30 mouse cellular contexts compared by ENCODE assay signal in genomic region chr9:108805768-108806167, GRCm38 (mm10). TPM values are rescaled to one million over a fixed set of nuclear protein-coding genes. Genes with fewer than 3 reads are reported as not detected.
A peak's percentile ranks its signal among the peaks of the same experiment; 100 is the strongest.
DNase-seq lines count a peak whose midpoint lies in the region; ATAC-seq and TF ChIP-seq lines count a peak whose summit lies in the region.
"Had no signal": no experiment of that assay in that cellular context is flagged by ENCODE, and none has a peak within 500 bp of the region (broad histone marks: within the 10 kb centered on the region; RNA-seq: fewer than 3 reads in every experiment).

No protein-coding gene starts in this region.

- no peaks in the 10 kb centered on the region for H3K27me3 ChIP-seq in heart, embryonic 15.5 days
- no peaks in the 10 kb centered on the region for H3K27me3 ChIP-seq in liver, embryonic 14.5 days (ENCODE audit: control insufficient read depth, insufficient read depth, low read length)
- no peaks in the 10 kb centered on the region for H3K27me3 ChIP-seq in myocyte (ENCODE audit: control insufficient read depth, insufficient read depth, insufficient read length)
- H3K27me3 ChIP-seq: embryonic facial prominence, embryonic 15.5 days; limb, embryonic 12.5 days; midbrain, embryonic 13.5 days; neural tube, embryonic 13.5 days; stomach, embryonic 15.5 days had no signal

- no peaks in the 10 kb centered on the region for H3K79me2 ChIP-seq in myocyte (ENCODE audit: control insufficient read depth, insufficient read depth)

- TF ChIP-seq CTCF in liver, embryonic 14.5 days (IDR thresholded peaks at IDR 0.05; ENCODE audit: low read depth), result peak; percentile 47

- no peak overlapping the region for H3ac ChIP-seq in myocyte (ENCODE audit: control insufficient read depth, insufficient read length)

- peaks cover 46% of the 10 kb centered on the region for H3K4me1 ChIP-seq in heart, embryonic 15.5 days (replicated peaks)
- peaks cover 35 to 40% of the 10 kb centered on the region in 2 experiments for H3K4me1 ChIP-seq in liver, embryonic 14.5 days (replicated peaks; ENCODE audit: control insufficient read depth in 2 of 2, insufficient read depth in 2 of 2, low read length in 1 of 2)

- H3K9ac ChIP-seq in heart, embryonic 15.5 days, result no peak overlapping the region
- no peak overlapping the region for H3K9ac ChIP-seq in liver, embryonic 14.5 days (replicated peaks)
- H3K9ac ChIP-seq: embryonic facial prominence, embryonic 15.5 days; forebrain, postnatal 0 days; limb, embryonic 12.5 days; midbrain, embryonic 13.5 days; neural tube, embryonic 13.5 days; stomach, embryonic 15.5 days had no signal

- no peak for DNase-seq in heart, adult 9 months (ENCODE audit: low spot score in 2 of 2)
- peak in 1 of 3 experiments; percentile 53 for DNase-seq in liver, embryonic 14.5 days (ENCODE audit: low read depth in 3 of 3, low spot score in 3 of 3)
- DNase-seq in thymus, postnatal 14 days, result no peak
- DNase-seq in adipocyte (ENCODE audit: low spot score), result no peak
- DNase-seq: adrenal gland, adult 8-10 months; cerebellum, adult 8-10 months; forebrain, postnatal 0 days; heart, postnatal 10 days; kidney, postnatal 25 days; layer of hippocampus, postnatal 36 days; lung, adult 2 months; lung, postnatal 14 days; right cerebral cortex, adult 18-20 months; right cerebral cortex, postnatal 4 days; thymus, postnatal 4 days had no signal

- no peak overlapping the region for H3K4me2 ChIP-seq in heart, embryonic 15.5 days
- H3K4me2 ChIP-seq in liver, embryonic 14.5 days (ENCODE audit: low read depth), result peak overlapping the region; percentile 31
- H3K4me2 ChIP-seq in myocyte (ENCODE audit: low read depth), result no peak overlapping the region
- H3K4me2 ChIP-seq: embryonic facial prominence, embryonic 15.5 days; limb, embryonic 12.5 days; midbrain, embryonic 13.5 days; neural tube, embryonic 13.5 days; stomach, embryonic 15.5 days had no signal

- H3K4me3 ChIP-seq in heart, embryonic 15.5 days, result no peak overlapping the region
- H3K4me3 ChIP-seq in liver, embryonic 14.5 days (ENCODE audit: insufficient read depth in 1 of 2, low read depth in 2 of 2, low read length in 2 of 2), result no peak overlapping the region
- H3K4me3 ChIP-seq in myocyte, result no peak overlapping the region
- H3K4me3 ChIP-seq: embryonic facial prominence, embryonic 15.5 days; forebrain, embryonic 10.5 days; heart, embryonic 10.5 days; hindbrain, embryonic 10.5 days; layer of hippocampus, adult 2 months; limb, embryonic 12.5 days; midbrain, embryonic 13.5 days; neural tube, embryonic 13.5 days; stomach, embryonic 15.5 days had no signal

- TF ChIP-seq POLR2A in myocyte (IDR thresholded peaks at IDR 0.05; ENCODE audit: insufficient read length, low read depth), result no peak

- peak overlapping the region; percentile 40; the same call in 1 of the 2 replicates for H3K27ac ChIP-seq in heart, embryonic 15.5 days
- peak overlapping the region; percentile 94 for H3K27ac ChIP-seq in liver, embryonic 14.5 days
- H3K27ac ChIP-seq: embryonic facial prominence, embryonic 15.5 days; forebrain, embryonic 10.5 days; heart, embryonic 10.5 days; hindbrain, embryonic 10.5 days; limb, embryonic 12.5 days; midbrain, embryonic 13.5 days; neural tube, embryonic 13.5 days; stomach, embryonic 15.5 days had no signal

- no peaks in the 10 kb centered on the region for H3K9me3 ChIP-seq in heart, embryonic 15.5 days (replicated peaks)
- no peaks in the 10 kb centered on the region for H3K9me3 ChIP-seq in liver, embryonic 14.5 days (ENCODE audit: control insufficient read depth, low read length)
- H3K9me3 ChIP-seq: embryonic facial prominence, embryonic 15.5 days; forebrain, embryonic 10.5 days; heart, embryonic 10.5 days; hindbrain, embryonic 10.5 days; limb, embryonic 12.5 days; midbrain, embryonic 13.5 days; neural tube, embryonic 13.5 days; stomach, embryonic 15.5 days had no signal

- 76% methylated on average over 8 of the region's 8 CpGs for WGBS in heart, embryonic 15.5 days
- 51% methylated on average over 8 of the region's 8 CpGs for WGBS in liver, embryonic 14.5 days (ENCODE audit: insufficient replicate concordance)

- TF ChIP-seq EP300 in liver, embryonic 14.5 days (IDR thresholded peaks at IDR 0.05; ENCODE audit: low read depth), result peak; percentile 67

- no peak for ATAC-seq in heart, embryonic 15.5 days (replicated peaks; ENCODE audit: insufficient number of reproducible peaks, insufficient read depth, low FRiP score, low read depth)
- ATAC-seq in erythroblast, adult 5-6 weeks (replicated peaks; ENCODE audit: low FRiP score, poor library complexity, severe bottlenecking), result peak; percentile 25; the same call in 1 of the 2 replicates
- peak; percentile 57 for ATAC-seq in liver, embryonic 14.5 days (ENCODE audit: insufficient read depth)
- ATAC-seq: CD4-positive, CD25-positive, alpha-beta regulatory T cell, adult 4 months; forebrain, postnatal 0 days; hindbrain, embryonic 16.5 days; intestine, embryonic 16.5 days; midbrain, embryonic 13.5 days had no signal

- peaks cover 51% of the 10 kb centered on the region for H3K36me3 ChIP-seq in heart, embryonic 15.5 days
- peaks cover 51% of the 10 kb centered on the region for H3K36me3 ChIP-seq in liver, embryonic 14.5 days (replicated peaks; ENCODE audit: control insufficient read depth, insufficient read depth, low read depth)
- H3K36me3 ChIP-seq in myocyte (ENCODE audit: control insufficient read depth, insufficient read depth), result peaks cover 45% of the 10 kb centered on the region

TF ChIP-seq in myocyte, 11 proteins besides CTCF, POLR2A, EP300 and RAD21:
- TF ChIP-seq CEBPB (IDR thresholded peaks at IDR 0.05; ENCODE audit: insufficient read depth, poor library complexity, severe bottlenecking), result no peak
- peak; percentile 46 for TF ChIP-seq POLR2AphosphoS2 (IDR thresholded peaks at IDR 0.05; ENCODE audit: insufficient read length, low read depth)
- TF ChIP-seq MAX (IDR thresholded peaks at IDR 0.05; ENCODE audit: low read depth), result no peak
TF ChIP-seq in myocyte: peak in this region for 1.

RNA-seq across cellular contexts. Expression of gene Nckipsd, which starts 2.4 kb away (rescaled TPM):
- polyA plus RNA-seq in heart, embryonic 15.5 days (2015; fragmentation: Nextera tagmentation; extraction: Ambion mirVana), result 9.7 and 14.5 TPM in 2 replicates
- 2.7 and 4.2 TPM in 2 replicates for total RNA-seq in erythroblast, adult 5-6 weeks (2015; ENCODE audit: low replicate concordance)
- 1.8 and 3.7 TPM in 2 replicates for total RNA-seq in erythroblast, adult 5-6 weeks (2017; ENCODE audit: low replicate concordance)
- polyA plus RNA-seq in liver, embryonic 14.5 days (2012; rRNA removed), result 3.4 and 4.0 TPM in 2 replicates
- 3.2 TPM in 2 replicates for polyA plus RNA-seq in liver, embryonic 14.5 days (2014; fragmentation: Nextera tagmentation; extraction: Ambion mirVana)
- polyA plus RNA-seq in myocyte (2012; fragmentation: generic; extraction: Trizol), result 5.9 TPM

RNA-seq across cellular contexts. Expression of gene Celsr3, which starts 20.4 kb away (rescaled TPM):
- 0.06 and 0.22 TPM in 2 replicates for polyA plus RNA-seq in heart, embryonic 15.5 days (2015; fragmentation: Nextera tagmentation; extraction: Ambion mirVana)
- total RNA-seq in erythroblast, adult 5-6 weeks (2015; ENCODE audit: low replicate concordance), result 1.9 and 5.0 TPM in 2 replicates
- total RNA-seq in erythroblast, adult 5-6 weeks (2017; ENCODE audit: low replicate concordance), result 0.09 and 1.8 TPM in 2 replicates
- polyA plus RNA-seq in liver, embryonic 14.5 days (2012; rRNA removed), result 0.19 and 0.27 TPM in 2 replicates
- polyA plus RNA-seq in liver, embryonic 14.5 days (2014; fragmentation: Nextera tagmentation; extraction: Ambion mirVana), result 0.01 and 0.06 TPM in 2 replicates
- polyA plus RNA-seq in myocyte (2012; fragmentation: generic; extraction: Trizol), result 0.65 TPM

RNA-seq across cellular contexts. Expression of gene Ip6k2, which starts 22.2 kb away (rescaled TPM):
- polyA plus RNA-seq in heart, embryonic 15.5 days (2015; fragmentation: Nextera tagmentation; extraction: Ambion mirVana), result 28.8 and 36.3 TPM in 2 replicates
- total RNA-seq in erythroblast, adult 5-6 weeks (2015; ENCODE audit: low replicate concordance), result 4.2 and 20.9 TPM in 2 replicates
- total RNA-seq in erythroblast, adult 5-6 weeks (2017; ENCODE audit: low replicate concordance), result 47.5 and 61.2 TPM in 2 replicates
- polyA plus RNA-seq in liver, embryonic 14.5 days (2012; rRNA removed), result 27.7 and 29.2 TPM in 2 replicates
- 10.4 and 11.7 TPM in 2 replicates for polyA plus RNA-seq in liver, embryonic 14.5 days (2014; fragmentation: Nextera tagmentation; extraction: Ambion mirVana)
- 45.5 TPM for polyA plus RNA-seq in myocyte (2012; fragmentation: generic; extraction: Trizol)

RNA-seq across cellular contexts. Expression of gene Slc26a6, which starts 47.3 kb away (rescaled TPM):
- 5.5 and 6.9 TPM in 2 replicates for polyA plus RNA-seq in heart, embryonic 15.5 days (2015; fragmentation: Nextera tagmentation; extraction: Ambion mirVana)
- total RNA-seq in erythroblast, adult 5-6 weeks (2015; ENCODE audit: low replicate concordance), result 0.63 and 23.8 TPM in 2 replicates
- total RNA-seq in erythroblast, adult 5-6 weeks (2017; ENCODE audit: low replicate concordance), result not detected in 2 replicates
- 4.1 and 4.6 TPM in 2 replicates for polyA plus RNA-seq in liver, embryonic 14.5 days (2012; rRNA removed)
- polyA plus RNA-seq in liver, embryonic 14.5 days (2014; fragmentation: Nextera tagmentation; extraction: Ambion mirVana), result 5.9 and 7.0 TPM in 2 replicates
- 18.8 TPM for polyA plus RNA-seq in myocyte (2012; fragmentation: generic; extraction: Trizol)
